Mouse (Mus musculus) heart, postnatal 0 days (tissue): ENCODE measurements around the gene Cldn18. TPM values are rescaled to one million over a fixed set of nuclear protein-coding genes. Genes with fewer than 3 reads are reported as not detected.

Experiments used
- ATAC-seq: fragments of 200-750 bp; cut with Nextera tagmentation; 2 replicates; pipeline ENCODE4 v1.8.0; 2017; ENCODE audit warnings: low read depth, moderate number of reproducible peaks, moderate library complexity; ENCODE audit not compliant: insufficient read depth
- DNase-seq: peaks from one replicate; pipeline ENCODE4 v3.0.0-alpha.2; 2016; ENCODE audit warnings: low spot score
- H3K27ac ChIP-seq: fragments of 300-500 bp; sonication (generic); 2 replicates; pipeline ENCODE4 v1.5.1; 2014; ENCODE audit warnings: low read depth, mild to moderate bottlenecking
- H3K27me3 ChIP-seq: fragments of 300-500 bp; sonication (generic); 2 replicates; pipeline ENCODE4 v1.6.1; 2014; ENCODE audit warnings: low read length, mixed read lengths; ENCODE audit not compliant: control insufficient read depth, insufficient read depth
- H3K36me3 ChIP-seq: fragments of 300-500 bp; sonication (generic); replicated peaks from 2 replicates; pipeline ENCODE4 v1.6.1; 2014; ENCODE audit warnings: low read length, mixed read lengths; ENCODE audit not compliant: control insufficient read depth, insufficient read depth
- H3K4me1 ChIP-seq: fragments of 300-500 bp; sonication (generic); 2 replicates; pipeline ENCODE4 v1.6.1; 2014; ENCODE audit warnings: antibody characterized with exemption; ENCODE audit not compliant: control insufficient read depth, insufficient read depth
- H3K4me2 ChIP-seq: fragments of 300-500 bp; sonication (generic); 2 replicates; pipeline ENCODE4 v1.6.1; 2014; ENCODE audit warnings: low read depth, mild to moderate bottlenecking, low read length, moderate library complexity
- H3K4me3 ChIP-seq: fragments of 300-500 bp; sonication (generic); 2 replicates; pipeline ENCODE4 v1.5.1; 2014; ENCODE audit warnings: low read depth, low read length
- H3K9ac ChIP-seq: fragments of 300-500 bp; sonication (generic); replicated peaks from 2 replicates; pipeline ENCODE4 v1.6.1; 2014; ENCODE audit warnings: low read depth, low read length, mixed read lengths
- H3K9me3 ChIP-seq: fragments of 300-500 bp; sonication (generic); replicated peaks from 2 replicates; pipeline ENCODE4 v1.6.1; 2016; ENCODE audit warnings: low read length; ENCODE audit not compliant: control insufficient read depth
- CTCF ChIP-seq: IDR thresholded peaks from 2 replicates; pipeline ENCODE4 v1.5.1; 2016; ENCODE audit warnings: antibody characterized with exemption, control low read depth, low read depth
- EP300 ChIP-seq: IDR thresholded peaks from 2 replicates; pipeline ENCODE4 v1.6.1; 2016; ENCODE audit warnings: antibody characterized with exemption, low read depth
- WGBS: fragments of 180-500 bp; shearing (Covaris S2); extraction: QIAGEN DNeasy Blood & Tissue Kit; methylation state at CpG from one replicate; pipeline ENCODE4 v1.1.7; 2014; 5-methylcytosine and 5-hydroxymethylcytosine counted together
- polyA plus RNA-seq: library from polyadenylated mRNA; unstranded; fragments of >200 nt; fragmentation: Nextera tagmentation; extraction: Ambion mirVana; gene quantifications from 2 replicates; pipeline ENCODE4 v1.2.1, GENCODE M21; 2015
- total RNA-seq: library from RNA; depleted of rRNA; stranded (reverse); fragments of >200 nt; gene quantifications from 2 replicates; pipeline ENCODE4 v1.2.3, GENCODE M21; 2014; ENCODE audit warnings: low replicate concordance; rRNA removed

Gene Cldn18
- total and polyA plus RNA-seq, 2 experiments from 2014 or later = 0.22 TPM; not detected in 1

DNA sequence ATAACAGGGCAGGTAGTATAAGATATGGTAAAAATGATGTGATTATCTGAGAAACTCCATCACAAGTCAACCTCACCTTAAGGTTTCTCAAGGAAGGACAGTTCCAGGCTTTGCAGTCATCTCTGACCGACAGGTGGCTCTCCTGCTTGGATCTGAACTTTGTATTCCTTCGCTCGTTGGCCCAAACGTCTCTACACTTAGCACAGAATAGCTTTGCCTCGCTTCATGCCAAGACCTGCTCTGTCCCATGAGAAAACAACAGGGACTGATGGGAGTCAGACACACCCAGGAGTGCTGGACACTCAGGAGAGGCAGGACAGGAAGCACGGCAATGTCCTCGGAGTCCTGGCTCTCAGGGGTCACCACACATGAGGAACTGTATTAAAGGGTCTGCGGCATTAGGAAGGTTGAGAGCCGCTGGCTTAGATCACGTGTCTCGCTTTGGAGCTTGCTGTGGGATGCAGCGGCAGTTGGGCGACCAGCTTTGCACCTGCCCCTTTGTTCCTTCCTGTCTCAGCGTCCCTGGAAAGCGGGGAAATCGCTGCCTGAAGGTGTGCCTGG lies 55.4 kb downstream of the Cldn18 start:
- Histone ChIP-seq H3K4me3 (no peak overlapping the region), H3K4me2 (no peak overlapping the region), H3K9me3 (no peaks in the 10 kb centered on the region), H3K27me3 (no peaks in the 10 kb centered on the region), H3K36me3 (peaks cover 46% of the 10 kb centered on the region), H3K9ac (no peak overlapping the region), H3K4me1 (no peaks in the 10 kb centered on the region), H3K27ac (no peak overlapping the region)
- TF ChIP-seq EP300 (no peak), CTCF (no peak)
- ATAC-seq = no peak
- DNase-seq = no peak
- WGBS = 69% methylated on average over 16 of the region's 16 CpGs

DNA sequence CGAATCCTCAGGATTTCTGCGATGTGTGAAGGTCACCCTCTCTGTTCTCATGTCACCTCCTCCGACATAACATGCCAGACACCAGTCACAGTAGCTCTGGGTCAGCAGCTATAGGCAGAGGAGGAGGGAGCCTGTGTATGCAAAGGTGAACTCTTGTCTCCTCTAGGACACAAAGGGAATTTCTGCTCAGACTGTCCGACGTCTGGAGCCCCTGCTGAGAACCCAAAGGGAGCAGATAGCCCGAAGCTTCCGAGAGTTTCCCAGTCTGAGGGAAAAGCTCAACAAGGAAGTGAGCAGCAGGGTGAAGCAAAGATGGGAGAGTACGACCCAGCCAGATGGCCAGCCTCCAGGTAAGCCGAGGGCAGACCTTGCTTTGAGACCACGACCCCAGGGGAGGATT lies 56.3 kb downstream of the Cldn18 start:
- no peak overlapping the region for H3K9ac ChIP-seq
- H3K36me3 ChIP-seq = peaks cover 46% of the 10 kb centered on the region
- DNase-seq = no peak
- no peaks in the 10 kb centered on the region for H3K4me1 ChIP-seq
- no peak overlapping the region for H3K4me2 ChIP-seq
- WGBS = 58% methylated on average over 10 of the region's 10 CpGs
- no peak overlapping the region for H3K4me3 ChIP-seq
- no peaks in the 10 kb centered on the region for H3K27me3 ChIP-seq
- no peak overlapping the region for H3K27ac ChIP-seq
- no peak for TF ChIP-seq CTCF
- TF ChIP-seq EP300 = no peak
- ATAC-seq = no peak
- no peaks in the 10 kb centered on the region for H3K9me3 ChIP-seq

DNA sequence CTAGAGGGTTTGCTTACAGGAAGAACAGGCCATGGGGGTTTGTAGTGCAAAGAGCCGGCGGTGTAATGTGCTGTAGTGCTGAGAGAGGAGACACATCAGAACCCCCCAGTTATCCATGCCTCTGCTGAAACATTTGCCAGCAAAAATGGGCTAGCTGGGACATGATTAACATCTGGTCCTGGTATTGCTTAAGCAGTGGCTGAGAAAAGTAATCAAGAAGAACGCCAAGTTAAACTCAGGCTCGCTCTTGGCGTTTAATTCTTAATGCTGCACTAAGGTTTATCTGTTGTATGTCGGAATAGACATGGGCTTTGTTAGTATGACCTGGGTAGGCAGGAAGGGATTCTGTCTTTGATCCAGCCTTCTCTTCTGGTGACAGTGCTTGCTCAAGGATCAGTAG lies 71.0 kb downstream of the Cldn18 start:
- TF ChIP-seq CTCF (no peak), EP300 (no peak)
- WGBS = 93% methylated on average over 6 of the region's 6 CpGs
- H3K4me1 ChIP-seq = no peaks in the 10 kb centered on the region
- H3K9ac ChIP-seq = no peak overlapping the region
- H3K4me3 ChIP-seq = no peak overlapping the region
- H3K27me3 ChIP-seq = no peaks in the 10 kb centered on the region
- H3K27ac ChIP-seq = no peak overlapping the region
- H3K36me3 ChIP-seq = peaks cover 66% of the 10 kb centered on the region
- no peak overlapping the region for H3K4me2 ChIP-seq
- ATAC-seq = no peak
- no peak for DNase-seq
- H3K9me3 ChIP-seq = no peaks in the 10 kb centered on the region

DNA sequence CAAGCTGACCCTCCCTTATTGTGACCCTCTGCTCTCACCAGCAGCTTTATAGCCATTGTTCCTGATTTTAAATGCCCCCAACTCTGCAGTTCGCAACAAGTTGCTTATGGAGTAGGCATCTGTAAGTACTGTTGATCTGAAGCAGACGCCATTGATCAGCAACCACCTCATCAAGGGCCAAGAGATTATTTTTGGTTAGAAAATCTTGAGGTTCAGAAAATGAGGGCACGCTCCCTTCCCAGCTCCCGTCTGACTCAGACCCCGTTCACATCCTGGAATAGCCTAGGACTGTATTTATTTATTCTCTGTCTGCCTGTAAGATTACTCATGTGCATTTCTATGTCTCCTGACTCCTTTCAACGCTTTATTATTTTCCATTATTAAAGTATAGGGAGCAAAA lies 71.7 kb downstream of the Cldn18 start:
- H3K9me3 ChIP-seq = no peaks in the 10 kb centered on the region
- no peaks in the 10 kb centered on the region for H3K4me1 ChIP-seq
- DNase-seq (no peak), ATAC-seq (no peak)
- no peak overlapping the region for H3K4me3 ChIP-seq
- TF ChIP-seq CTCF (no peak), EP300 (no peak)
- WGBS = 90% methylated on average over 6 of the region's 6 CpGs
- H3K4me2 ChIP-seq = no peak overlapping the region
- no peak overlapping the region for H3K27ac ChIP-seq
- peaks cover 59% of the 10 kb centered on the region for H3K36me3 ChIP-seq
- H3K27me3 ChIP-seq = no peaks in the 10 kb centered on the region
- H3K9ac ChIP-seq = no peak overlapping the region

DNA sequence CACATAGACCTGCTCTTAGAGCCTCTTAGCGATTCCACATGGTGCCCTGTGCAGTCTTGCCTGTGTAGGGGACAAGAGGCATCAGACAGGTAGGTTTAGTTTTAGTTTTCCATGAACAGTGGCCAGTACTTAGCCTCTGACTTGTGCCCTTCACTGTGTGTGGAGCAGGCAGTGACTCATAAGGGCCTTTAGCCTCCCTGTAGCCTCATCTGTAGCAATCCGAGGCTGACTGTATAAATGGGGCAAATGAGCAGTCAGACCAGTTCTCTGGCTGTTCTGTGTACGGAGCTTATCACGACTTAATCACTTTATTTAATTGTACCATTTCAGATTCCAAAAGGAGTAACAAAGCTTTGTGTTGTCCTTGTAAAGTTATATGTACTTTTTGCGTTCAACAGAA lies 77.1 kb downstream of the Cldn18 start:
- 83% methylated on average over 5 of the region's 5 CpGs for WGBS
- Histone ChIP-seq H3K9ac (no peak overlapping the region), H3K36me3 (peaks cover 45% of the 10 kb centered on the region), H3K4me2 (no peak overlapping the region), H3K4me1 (no peaks in the 10 kb centered on the region), H3K9me3 (no peaks in the 10 kb centered on the region), H3K27me3 (no peaks in the 10 kb centered on the region), H3K4me3 (no peak overlapping the region), H3K27ac (no peak overlapping the region)
- ATAC-seq (no peak), DNase-seq (no peak)
- TF ChIP-seq CTCF (no peak), EP300 (no peak)

Other genes starting within 250 kb of the Cldn18 start
- 17.4 and 22.5 TPM in 2 replicates for gene Armc8, start 148.4 kb downstream of the Cldn18 start, total RNA-seq
- 16.8 and 18.5 TPM in 2 replicates for gene Armc8, start 148.4 kb downstream of the Cldn18 start, polyA plus RNA-seq
- gene Dbr1, start 141.5 kb downstream of the Cldn18 start, total RNA-seq = 11.3 and 14.8 TPM in 2 replicates
- 9.9 and 11.6 TPM in 2 replicates for gene Dbr1, start 141.5 kb downstream of the Cldn18 start, polyA plus RNA-seq
- not detected in 2 replicates for gene A4gnt, start 104.8 kb downstream of the Cldn18 start, total RNA-seq
- gene A4gnt, start 104.8 kb downstream of the Cldn18 start, polyA plus RNA-seq = not detected in 2 replicates
- 25.9 and 30.5 TPM in 2 replicates for gene Dzip1l, start 87.8 kb downstream of the Cldn18 start, total RNA-seq
- 6.5 and 7.2 TPM in 2 replicates for gene Dzip1l, start 87.8 kb downstream of the Cldn18 start, polyA plus RNA-seq
- gene Sox14, start 158.9 kb upstream of the Cldn18 start, total RNA-seq = not detected in 2 replicates
- gene Sox14, start 158.9 kb upstream of the Cldn18 start, polyA plus RNA-seq = not detected in 2 replicates